Mouse (Mus musculus): ENCODE measurements around the gene Pigv. TPM values are rescaled to one million over a fixed set of nuclear protein-coding genes. Genes with fewer than 3 reads are reported as not detected.

Pigv gene
- polyA plus RNA-seq, 1 experiment from 2014 or later, result 19.6 TPM

DNA sequence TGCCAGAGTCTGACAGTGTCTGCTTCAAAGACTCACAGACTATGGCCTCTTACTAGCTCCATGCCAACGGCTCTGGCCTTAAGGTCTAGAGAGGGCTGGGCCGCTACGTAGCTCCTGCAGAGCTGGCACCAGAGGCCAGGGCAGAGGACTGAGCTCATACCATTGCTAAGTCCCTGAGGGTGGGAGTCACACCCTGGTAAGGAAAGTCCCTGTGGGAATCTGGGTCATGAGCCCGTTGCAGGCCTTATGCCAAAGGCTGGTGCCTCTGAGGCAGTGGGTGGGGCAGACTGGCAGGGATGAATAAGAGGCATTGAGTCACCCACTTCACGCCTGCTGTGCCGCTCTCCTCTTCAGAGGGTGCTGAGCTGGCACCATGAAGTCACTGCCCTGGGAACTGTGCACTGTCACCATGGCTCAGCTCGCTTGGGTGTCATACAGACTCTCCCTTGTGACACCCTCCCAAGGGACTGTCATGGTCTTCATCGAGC lies 58.1 kb downstream of the Pigv start:
- Histone ChIP-seq H3K9me3 (replicated peaks) (no peaks in the 10 kb centered on the region), H3K4me3 (no peak overlapping the region), H3K36me3 (peaks cover 86% of the 10 kb centered on the region), H3K27me3 (ENCODE audit: low read depth, poor library complexity, severe bottlenecking) (no peaks in the 10 kb centered on the region), H3K4me1 (no peaks in the 10 kb centered on the region), H3K27ac (no peak overlapping the region)
- WGBS, result 91% methylated on average over 8 of the region's 8 CpGs
- DNase-seq (ENCODE audit: low spot score), result no peak

DNA sequence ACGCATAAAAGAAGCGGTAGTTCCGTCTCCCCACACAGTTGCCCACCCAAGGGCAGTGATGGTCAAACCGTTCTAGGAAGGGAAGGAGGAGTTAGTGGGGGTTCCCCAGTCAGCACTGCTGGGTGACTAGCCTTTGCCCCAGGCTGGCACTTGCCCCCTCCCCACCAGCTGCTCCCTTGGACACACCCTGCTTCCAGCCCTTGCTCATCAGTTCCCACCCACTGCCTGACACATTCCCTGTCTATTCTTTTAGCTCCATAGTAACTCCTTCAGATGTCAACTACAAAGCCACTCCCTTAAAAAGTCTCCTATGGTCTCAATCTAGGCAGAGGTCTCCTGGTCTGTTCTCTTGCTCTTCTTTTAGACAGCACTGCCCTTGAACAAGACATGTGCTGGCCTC lies 58.6 kb downstream of the Pigv start:
- H3K9me3 ChIP-seq (replicated peaks), result no peaks in the 10 kb centered on the region
- 91% methylated on average over 4 of the region's 4 CpGs for WGBS
- no peak for DNase-seq (ENCODE audit: low spot score)
- H3K36me3 ChIP-seq, result peaks cover 86% of the 10 kb centered on the region
- no peaks in the 10 kb centered on the region for H3K27me3 ChIP-seq (ENCODE audit: low read depth, poor library complexity, severe bottlenecking)
- H3K4me1 ChIP-seq, result no peaks in the 10 kb centered on the region
- H3K4me3 ChIP-seq, result no peak overlapping the region
- no peak overlapping the region for H3K27ac ChIP-seq

DNA sequence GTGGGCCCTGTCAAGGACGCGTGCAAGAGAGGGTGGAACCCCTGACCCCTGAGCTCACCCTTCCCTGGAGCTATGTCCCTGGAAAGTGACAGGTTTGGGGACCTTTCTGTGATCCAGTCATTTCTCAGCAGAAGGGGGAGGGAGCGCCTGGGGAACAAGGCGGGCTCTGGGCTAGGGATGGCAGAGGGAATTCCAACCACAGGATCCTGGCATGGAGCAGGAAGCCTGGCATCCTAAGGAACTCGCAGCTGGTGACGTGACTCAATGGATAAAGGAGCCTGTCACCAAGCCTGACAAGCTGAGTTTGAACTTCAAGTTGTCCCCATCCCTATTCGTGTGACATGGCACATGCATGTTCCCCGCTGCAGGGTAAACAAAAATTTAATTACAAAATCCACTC lies 59.4 kb downstream of the Pigv start:
- Histone ChIP-seq H3K36me3 (peaks cover 91% of the 10 kb centered on the region), H3K9me3 (replicated peaks) (no peaks in the 10 kb centered on the region), H3K27ac (no peak overlapping the region), H3K4me1 (no peaks in the 10 kb centered on the region), H3K4me3 (no peak overlapping the region), H3K27me3 (ENCODE audit: low read depth, poor library complexity, severe bottlenecking) (no peaks in the 10 kb centered on the region)
- no peak for DNase-seq (ENCODE audit: low spot score)
- WGBS, result 94% methylated on average over 8 of the region's 8 CpGs

DNA sequence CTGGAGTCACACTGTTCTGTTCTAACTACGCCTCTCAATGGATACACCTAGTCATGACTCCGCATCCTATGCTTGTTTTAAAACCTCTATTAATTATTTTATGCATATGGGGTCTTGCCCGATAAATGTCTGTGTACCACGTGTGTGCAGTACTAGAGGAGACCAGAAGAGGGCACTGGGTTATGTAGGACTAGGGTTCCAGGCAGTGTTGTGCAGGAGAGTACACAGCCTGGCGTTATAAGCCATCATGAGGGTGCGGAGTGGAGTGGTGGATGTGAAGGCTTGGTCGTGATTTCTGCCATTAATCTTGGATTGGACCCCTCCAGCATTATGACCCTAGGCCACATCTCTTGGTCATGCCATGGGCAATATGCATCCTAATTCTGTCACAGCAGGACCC lies 60.0 kb downstream of the Pigv start:
- H3K4me1 ChIP-seq, result no peaks in the 10 kb centered on the region
- DNase-seq (ENCODE audit: low spot score), result no peak
- no peaks in the 10 kb centered on the region for H3K9me3 ChIP-seq (replicated peaks)
- no peak overlapping the region for H3K4me3 ChIP-seq
- peaks cover 90% of the 10 kb centered on the region for H3K36me3 ChIP-seq
- no peak overlapping the region for H3K27ac ChIP-seq
- H3K27me3 ChIP-seq (ENCODE audit: low read depth, poor library complexity, severe bottlenecking), result no peaks in the 10 kb centered on the region
- WGBS, result 95% methylated on average over 7 of the region's 7 CpGs

DNA sequence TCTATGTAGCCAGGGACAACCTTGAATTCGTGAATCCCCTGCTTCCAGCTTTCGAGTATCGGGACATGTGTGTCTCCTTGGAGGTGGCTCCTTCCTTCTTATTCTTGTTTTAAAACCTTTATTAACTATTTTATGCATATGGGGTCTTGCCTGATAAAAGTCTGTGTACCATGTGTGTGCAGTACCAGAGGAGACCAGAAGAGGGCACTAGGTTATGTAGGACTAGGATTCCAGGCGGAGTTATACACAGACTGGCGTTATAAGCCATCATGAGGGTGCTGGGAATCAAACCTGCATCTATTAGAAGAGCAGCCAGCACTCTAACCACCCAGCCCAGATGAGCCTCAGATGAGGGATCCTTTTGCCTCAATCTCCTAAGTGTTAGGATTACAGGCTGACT lies 60.6 kb downstream of the Pigv start:
- H3K36me3 ChIP-seq, result peaks cover 92% of the 10 kb centered on the region
- no peaks in the 10 kb centered on the region for H3K27me3 ChIP-seq (ENCODE audit: low read depth, poor library complexity, severe bottlenecking)

More for the DNA sequence above, 60.6 kb downstream of the Pigv start:
- Histone ChIP-seq H3K4me3 (no peak overlapping the region), H3K9me3 (replicated peaks) (no peaks in the 10 kb centered on the region), H3K27ac (no peak overlapping the region), H3K4me1 (no peaks in the 10 kb centered on the region)
- DNase-seq (ENCODE audit: low spot score), result no peak
- 96% methylated on average over 5 of the region's 5 CpGs for WGBS

Small RNAs within 50 kb of the gene (microRNA-seq; reads per million reads assigned to microRNA genes)
- gene Mir7227, result 0.88 reads per million

Other genes starting within 250 kb of the Pigv start
- 0.68 and 1.1 TPM in 2 replicates for gene Tent5b, start 192.5 kb downstream of the Pigv start, polyA plus RNA-seq (2016; fragmentation: Nextera tagmentation; extraction: Ambion mirVana)
- 0.46 and 0.65 TPM in 2 replicates for gene Trnp1, start 174.1 kb downstream of the Pigv start, polyA plus RNA-seq (2016; fragmentation: Nextera tagmentation; extraction: Ambion mirVana)
- gene Kdf1, start 153.7 kb downstream of the Pigv start, polyA plus RNA-seq (2016; fragmentation: Nextera tagmentation; extraction: Ambion mirVana), result 6.7 and 8.5 TPM in 2 replicates
- gene Nudc, start 126.7 kb downstream of the Pigv start, polyA plus RNA-seq (2016; fragmentation: Nextera tagmentation; extraction: Ambion mirVana), result 493 and 582 TPM in 2 replicates
- 0.13 TPM in 1 of 2 replicates, not detected in the other for gene Nr0b2, start 119.3 kb downstream of the Pigv start, polyA plus RNA-seq (2016; fragmentation: Nextera tagmentation; extraction: Ambion mirVana)
- gene Gpatch3, start 97.9 kb downstream of the Pigv start, polyA plus RNA-seq (2016; fragmentation: Nextera tagmentation; extraction: Ambion mirVana), result 12.9 and 14.0 TPM in 2 replicates
- 31.3 and 31.6 TPM in 2 replicates for gene Gpn2, start 88.3 kb downstream of the Pigv start, polyA plus RNA-seq (2016; fragmentation: Nextera tagmentation; extraction: Ambion mirVana)
- 29.7 and 38.7 TPM in 2 replicates for gene Sfn, start 70.5 kb downstream of the Pigv start, polyA plus RNA-seq (2016; fragmentation: Nextera tagmentation; extraction: Ambion mirVana)
- gene Zdhhc18, start 22.5 kb downstream of the Pigv start, polyA plus RNA-seq (2016; fragmentation: Nextera tagmentation; extraction: Ambion mirVana), result 3.6 and 4.0 TPM in 2 replicates
- 42.1 and 46.6 TPM in 2 replicates for gene Arid1a, start 84.1 kb upstream of the Pigv start, polyA plus RNA-seq (2016; fragmentation: Nextera tagmentation; extraction: Ambion mirVana)
- 52.1 and 53.3 TPM in 2 replicates for gene Rps6ka1, start 215.2 kb upstream of the Pigv start, polyA plus RNA-seq (2016; fragmentation: Nextera tagmentation; extraction: Ambion mirVana)